Mouse (Mus musculus): ENCODE results near the gene Rab25. TPM values are rescaled to one million over a fixed set of nuclear protein-coding genes. Genes with fewer than 3 reads are reported as not detected.

The Rab25 gene
- total RNA-seq, 2 experiments from 2014 or later = 0.26 TPM; not detected in 1

DNA sequence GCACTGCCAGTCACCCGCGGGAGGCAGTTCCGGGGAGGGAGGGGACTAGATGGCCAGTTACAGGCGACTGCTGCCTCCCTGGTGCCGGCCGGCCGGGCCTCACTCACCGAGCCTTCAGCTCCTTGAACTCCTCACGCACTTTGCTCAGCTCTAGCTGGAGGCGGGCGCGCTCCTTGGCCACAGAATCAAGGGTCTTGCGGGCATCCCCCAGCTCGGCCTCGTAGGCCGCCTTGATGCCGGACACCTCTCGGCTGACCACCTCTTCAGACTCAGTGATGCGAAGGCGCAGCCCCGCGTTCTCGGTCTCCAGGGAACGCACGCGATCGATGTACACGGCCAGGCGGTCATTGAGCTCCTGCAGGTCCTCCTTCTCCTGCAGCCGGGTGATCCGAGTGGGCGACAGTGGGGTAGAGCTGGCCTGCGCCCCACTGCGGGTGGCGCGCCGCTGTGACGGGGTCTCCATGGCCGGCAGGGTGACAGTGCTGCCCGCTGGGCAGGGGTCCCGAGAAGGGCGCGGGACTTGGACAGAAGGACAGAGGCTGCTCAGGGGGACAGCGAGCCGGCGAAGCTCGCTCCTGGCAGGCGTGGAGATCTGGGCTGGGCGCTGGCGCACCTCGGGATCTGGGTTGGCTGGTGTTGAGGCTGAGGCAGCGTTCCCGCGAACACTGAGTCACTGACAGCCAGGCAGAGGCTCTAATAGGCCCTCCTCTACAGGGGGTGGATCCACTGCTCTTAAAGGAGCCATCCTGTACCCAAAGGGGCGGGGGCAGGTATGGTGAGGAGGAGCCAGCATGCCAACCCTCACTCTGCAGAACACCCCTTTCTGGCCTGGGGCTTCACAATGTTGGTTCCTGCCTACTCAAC is 45.2 kb downstream of the Rab25 start:
- peak; percentile 95 to 96 for DNase-seq

DNA sequence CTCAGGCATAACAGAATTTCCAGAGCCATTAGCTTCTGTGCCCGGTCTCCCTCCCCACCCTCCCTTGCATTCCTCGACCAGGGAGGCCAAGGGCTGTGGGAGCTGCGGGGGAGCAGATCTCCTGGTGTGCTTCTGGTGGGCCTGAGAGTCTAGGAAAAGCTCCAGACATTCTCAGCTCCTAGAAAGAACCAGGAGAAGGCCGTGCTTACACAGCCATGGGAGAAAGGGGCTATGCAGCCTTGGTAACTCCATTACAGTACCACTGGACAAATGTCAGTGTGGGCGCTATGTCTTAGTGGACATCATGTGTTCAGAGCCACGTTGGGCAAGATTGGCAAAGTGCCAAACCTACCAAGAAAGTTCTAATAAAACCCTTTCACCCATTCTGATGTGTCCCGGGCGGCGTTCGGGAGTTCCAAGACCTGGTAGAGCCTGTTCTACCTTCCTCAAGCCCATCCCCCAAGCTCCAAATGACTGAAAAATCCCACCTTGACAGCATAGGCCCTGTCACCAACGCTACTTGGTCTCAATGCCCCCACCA is 46.0 kb downstream of the Rab25 start:
- peak in 1 of 2 experiments; percentile 78 for DNase-seq

DNA sequence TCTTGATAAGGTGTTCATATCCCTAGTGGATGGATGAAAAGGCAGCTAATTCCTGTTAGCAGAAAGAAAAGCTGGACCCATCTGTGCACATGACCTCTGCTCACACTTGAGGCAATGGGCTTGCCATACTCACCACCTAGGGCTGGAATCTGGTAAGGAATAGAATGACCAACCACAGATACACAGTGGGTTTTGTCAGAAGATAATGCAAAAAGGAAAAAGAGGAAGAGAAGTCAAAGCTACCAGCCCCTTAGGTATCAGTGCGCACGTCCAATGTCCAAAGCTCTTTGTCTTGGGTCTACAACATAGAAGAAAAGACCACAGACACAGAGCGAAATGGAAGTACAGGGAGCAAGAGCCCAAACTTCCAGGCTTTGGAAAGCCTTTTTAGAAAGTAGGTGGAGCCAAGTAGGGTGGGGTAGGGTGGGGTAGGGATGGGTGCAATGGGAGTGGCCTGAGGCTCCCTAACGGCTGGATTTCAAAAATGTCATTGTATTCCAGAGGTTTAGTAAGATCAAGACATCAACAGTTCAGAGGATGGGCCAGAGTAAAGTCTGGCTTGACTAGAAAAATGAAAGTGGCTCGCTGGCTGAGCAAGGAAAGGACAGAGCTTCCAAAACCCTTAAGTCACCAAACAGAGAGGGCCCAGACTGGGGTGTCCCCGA is 46.6 kb downstream of the Rab25 start:
- no peak for DNase-seq

DNA sequence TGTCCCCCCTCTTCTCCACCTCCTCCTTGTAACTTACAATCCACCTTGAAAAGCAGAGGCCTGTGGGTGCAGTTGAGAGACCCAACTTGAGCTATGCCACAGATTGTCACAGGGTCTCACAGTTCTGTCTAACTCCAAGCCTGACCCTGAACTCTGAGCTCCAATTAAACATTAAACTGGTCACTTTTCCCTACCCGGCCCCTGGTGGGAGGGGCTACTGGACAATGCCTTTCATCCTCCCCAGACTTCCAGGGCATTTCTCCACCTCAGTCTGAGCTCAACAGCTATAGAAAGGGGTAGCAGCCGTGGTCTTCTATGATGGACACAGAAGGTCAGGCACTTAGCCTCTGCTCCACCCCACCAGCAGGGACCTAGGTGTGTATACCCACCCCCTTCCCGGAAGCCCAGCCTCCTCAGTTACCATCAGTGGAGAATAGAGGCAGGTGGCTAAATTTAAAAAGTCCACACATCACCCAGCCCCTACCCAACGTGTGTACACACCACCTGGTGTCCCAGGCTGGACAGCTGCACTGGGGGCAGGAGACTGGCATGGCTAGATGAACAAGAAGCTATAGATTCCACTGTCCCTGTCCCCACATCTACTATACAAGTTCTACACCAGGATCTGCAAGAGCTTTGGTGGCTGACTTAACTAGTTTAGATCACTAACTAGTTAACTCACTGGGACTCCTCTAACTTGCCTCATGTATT is 47.3 kb downstream of the Rab25 start:
- DNase-seq = no peak

DNA sequence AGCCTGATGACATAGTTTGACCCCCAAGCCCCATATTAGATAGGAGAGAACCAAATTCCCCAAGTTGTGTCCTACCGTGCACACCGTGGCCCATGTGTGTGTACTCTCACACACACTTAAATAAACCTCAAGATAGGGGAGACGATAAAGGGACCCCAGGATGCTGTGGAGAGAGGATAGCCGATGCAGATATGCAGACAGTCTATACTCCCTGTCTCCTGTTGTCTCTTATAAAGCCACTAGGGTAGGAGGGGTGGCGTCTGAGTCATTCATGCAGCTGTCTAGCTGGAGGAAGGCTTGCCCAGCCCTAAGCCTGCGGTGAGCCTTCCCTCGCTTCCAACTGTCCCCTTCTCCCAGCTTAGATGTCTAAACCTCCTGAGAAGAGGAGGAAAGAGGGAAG is 48.0 kb downstream of the Rab25 start:
- DNase-seq = no peak

DNA sequence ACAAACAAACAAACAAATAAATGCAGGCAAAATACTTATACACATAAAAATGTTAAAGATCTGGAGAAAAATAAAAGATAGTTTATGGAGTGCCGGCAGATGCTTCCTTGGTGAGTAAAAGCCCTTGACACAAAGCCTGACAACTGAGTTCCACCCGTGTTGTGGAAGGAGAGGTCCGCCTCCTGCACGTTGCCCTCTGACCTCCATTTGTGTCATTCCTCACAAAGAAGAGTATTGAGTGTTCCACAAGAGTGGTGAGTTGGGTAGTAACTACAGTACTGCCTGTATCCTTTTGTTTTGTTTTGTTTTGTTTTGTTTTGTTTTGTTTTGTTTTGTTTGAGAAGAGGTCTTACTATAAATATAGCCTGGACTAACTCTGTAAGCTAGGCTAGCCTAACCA is 48.5 kb downstream of the Rab25 start:
- no peak for DNase-seq

DNA sequence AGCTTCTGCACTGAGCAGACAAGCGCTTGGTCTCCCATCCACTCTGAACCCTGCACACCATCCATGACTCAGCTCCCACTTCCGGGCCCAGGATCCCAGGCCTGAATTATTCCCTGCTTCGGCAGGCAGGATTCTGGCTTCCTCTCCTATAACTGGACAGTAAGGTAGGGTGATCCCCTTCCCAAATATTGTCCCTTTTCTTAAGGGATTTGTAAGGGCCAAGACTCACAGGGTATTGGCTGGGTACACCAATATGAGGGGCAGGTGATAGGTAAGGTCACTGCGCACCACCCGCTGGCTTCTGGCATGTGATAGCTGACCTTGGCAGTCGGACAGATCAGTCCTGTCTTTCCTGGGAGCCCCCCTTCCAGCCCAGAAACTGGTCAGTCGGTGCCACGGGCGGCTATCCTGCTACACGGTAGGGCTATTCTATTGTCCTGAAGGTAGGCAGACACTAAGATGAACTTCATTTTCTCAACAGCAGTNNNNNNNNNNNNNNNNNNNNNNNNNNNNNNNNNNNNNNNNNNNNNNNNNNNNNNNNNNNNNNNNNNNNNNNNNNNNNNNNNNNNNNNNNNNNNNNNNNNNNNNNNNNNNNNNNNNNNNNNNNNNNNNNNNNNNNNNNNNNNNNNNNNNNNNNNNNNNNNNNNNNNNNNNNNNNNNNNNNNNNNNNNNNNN is 52.2 kb downstream of the Rab25 start:
- DNase-seq = peak in 1 of 2 experiments; percentile 68

DNA sequence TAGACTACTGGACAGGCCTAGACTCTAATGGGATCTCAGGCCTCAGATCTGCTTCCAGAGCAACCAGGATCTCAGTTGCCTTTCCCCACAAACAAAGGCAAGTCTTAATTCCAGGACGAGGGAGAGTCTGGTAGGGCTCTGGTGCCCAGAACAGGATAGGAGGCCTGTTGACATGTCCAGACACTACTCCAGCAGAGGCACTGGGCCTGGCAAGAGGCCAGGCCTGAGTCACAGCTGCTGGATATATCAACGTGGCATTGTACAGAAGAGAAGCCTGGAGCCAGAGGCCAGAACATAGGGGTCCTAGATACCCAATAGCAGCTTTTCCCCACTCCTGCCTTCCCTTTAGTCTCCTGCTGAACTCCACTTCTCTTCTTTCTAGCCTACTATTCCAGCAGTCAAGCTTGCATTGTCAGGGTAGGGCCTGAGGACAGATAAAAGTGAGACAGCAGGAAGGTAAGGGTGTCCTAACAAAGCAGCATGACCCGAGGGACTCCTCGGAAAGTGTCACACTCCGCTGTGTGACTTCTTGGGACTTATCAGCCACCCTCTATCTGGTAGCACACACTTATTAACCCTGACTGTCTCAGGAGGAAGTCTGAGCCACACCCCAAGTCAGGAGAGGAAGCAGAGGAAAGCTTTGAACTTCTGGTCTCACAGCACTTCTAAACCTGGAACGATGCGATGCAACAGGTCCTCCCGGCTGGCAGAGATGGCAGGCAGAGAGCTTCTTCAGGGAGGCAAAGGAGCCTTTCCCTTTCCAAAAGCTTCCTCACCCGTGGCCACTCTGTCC is 53.1 kb downstream of the Rab25 start:
- peak; percentile 81 to 83 for DNase-seq

DNA sequence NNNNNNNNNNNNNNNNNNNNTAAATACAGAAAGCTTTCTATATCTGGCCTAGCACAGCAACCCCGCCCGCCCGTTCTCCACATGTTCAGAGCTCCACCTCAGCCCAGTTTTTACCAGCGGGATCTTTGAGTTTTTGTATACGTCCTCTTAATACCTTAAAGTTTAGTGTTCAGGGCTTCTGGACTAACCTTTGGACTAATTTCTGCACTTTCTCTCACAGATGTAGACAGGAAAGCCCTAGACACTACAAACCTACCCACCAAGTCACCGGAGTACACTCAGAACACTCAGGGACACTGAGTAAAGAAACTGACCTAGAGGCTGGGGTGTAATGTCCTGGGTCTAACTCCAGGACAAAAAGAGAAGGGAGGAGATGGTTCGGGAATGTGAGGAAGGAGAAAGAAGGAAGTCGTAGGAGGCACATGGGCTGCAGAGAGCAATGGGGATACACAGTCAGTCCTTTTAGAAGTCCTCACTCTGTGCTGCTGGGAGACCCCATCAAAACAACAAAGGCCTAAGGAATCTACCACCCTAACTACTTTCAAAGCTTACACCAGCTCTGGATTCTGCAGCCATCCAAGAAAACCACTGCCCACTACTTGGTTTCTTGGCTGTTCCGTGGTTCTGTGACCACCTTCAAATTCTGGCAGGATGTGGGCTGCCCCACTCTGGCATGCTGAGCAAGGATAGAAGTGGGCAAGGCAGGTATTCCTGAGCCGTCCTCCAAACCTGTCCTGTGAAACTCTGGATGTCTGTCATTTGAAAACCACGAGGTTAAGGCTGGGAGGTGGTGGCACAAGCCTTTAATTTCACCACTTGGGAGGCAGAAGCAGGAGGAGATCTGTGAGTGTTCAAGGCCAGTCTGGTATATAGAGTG is 54.2 kb downstream of the Rab25 start:
- DNase-seq = peak in 1 of 2 experiments; percentile 55

Small RNA genes lying within 50 kb of the gene (microRNA-seq; reads per million reads assigned to microRNA genes)
- 0 reads per million in 2 experiments for gene Mir1905

Other genes with a start within 250 kb of the Rab25 start
- 10 to 100 TPM; 67.8 to 84.2 TPM for gene Glmp, start 223.3 kb downstream of the Rab25 start, total RNA-seq (2021)
- 1 to 10 TPM; 1.4 to 4.3 TPM for gene Tmem79, start 212.2 kb downstream of the Rab25 start, total RNA-seq (2021)
- 10 to 100 TPM; 48.3 to 55.9 TPM for gene Smg5, start 212.0 kb downstream of the Rab25 start, total RNA-seq (2021)
- under 1 TPM; 0.60 to 0.67 TPM for gene Paqr6, start 183.7 kb downstream of the Rab25 start, total RNA-seq (2021)
- not detected for gene Bglap3, start 175.6 kb downstream of the Rab25 start, total RNA-seq (2021)
- gene Bglap2, start 169.6 kb downstream of the Rab25 start, total RNA-seq (2021) = not detected
- not detected for gene Bglap, start 163.8 kb downstream of the Rab25 start, total RNA-seq (2021)
- gene Pmf1, start 138.0 kb downstream of the Rab25 start, total RNA-seq (2021) = 10 to 100 TPM; 16.8 to 18.3 TPM
- 10 to 100 TPM; 12.3 to 14.2 TPM for gene Slc25a44, start 123.2 kb downstream of the Rab25 start, total RNA-seq (2021)
- gene Sema4a, start 87.1 kb downstream of the Rab25 start, total RNA-seq (2021) = 1 to 10 TPM; 4.4 to 5.9 TPM
- 100 to 1,000 TPM; 113 to 129 TPM for gene Lmna, start 38.3 kb downstream of the Rab25 start, total RNA-seq (2021)
- gene Mex3a, start 15.9 kb downstream of the Rab25 start, total RNA-seq (2021) = under 1 TPM; 0.26 to 0.35 TPM
- 100 to 1,000 TPM; 102 to 104 TPM for gene Lamtor2, start 4.8 kb upstream of the Rab25 start, total RNA-seq (2021)
- 10 to 100 TPM; 72.4 to 78.7 TPM for gene Ubqln4, start 5.5 kb upstream of the Rab25 start, total RNA-seq (2021)
- gene Ssr2, start 27.6 kb upstream of the Rab25 start, total RNA-seq (2021) = 10 to 100 TPM; 60.8 to 65.5 TPM
- 10 to 100 TPM; 32.3 to 32.9 TPM for gene Arhgef2, start 57.7 kb upstream of the Rab25 start, total RNA-seq (2021)
- gene Rxfp4, start 104.8 kb upstream of the Rab25 start, total RNA-seq (2021) = not detected
- gene Khdc4, start 137.5 kb upstream of the Rab25 start, total RNA-seq (2021) = 10 to 100 TPM; 25.7 to 26.3 TPM
- 10 to 100 TPM; 70.5 to 95.6 TPM for gene Rit1, start 168.5 kb upstream of the Rab25 start, total RNA-seq (2021)
- gene Syt11, start 226.9 kb upstream of the Rab25 start, total RNA-seq (2021) = 1 to 10 TPM; 5.4 to 8.0 TPM

Measured in heart, adult 18-20 months (tissue).